9 mouse cellular contexts compared by ENCODE assay signal in genomic region chr1:62966885-62967284, GRCm38 (mm10).
DNase-seq lines count a peak whose midpoint lies in the region; ATAC-seq and TF ChIP-seq lines count a peak whose summit lies in the region.
"Had no signal": no experiment of that assay in that cellular context is flagged by ENCODE, and none has a peak within 500 bp of the region (broad histone marks: within the 10 kb centered on the region; RNA-seq: fewer than 3 reads in every experiment).

No protein-coding gene starts in this region.

- H3K27me3 ChIP-seq in kidney, adult 2 months (replicated peaks; ENCODE audit: control insufficient read depth, insufficient read depth, low read length): no peaks in the 10 kb centered on the region
- no peaks in the 10 kb centered on the region for H3K27me3 ChIP-seq in kidney, embryonic 14.5 days (ENCODE audit: control insufficient read depth, insufficient read depth, low read length)
- no peaks in the 10 kb centered on the region for H3K27me3 ChIP-seq in ES-Bruce4 (ENCODE audit: control insufficient read depth, insufficient read depth, low read length, poor library complexity, severe bottlenecking)
- H3K27me3 ChIP-seq in lung, embryonic 16.5 days (ENCODE audit: control insufficient read depth, insufficient read depth, low read depth, low read length): no peaks in the 10 kb centered on the region

- no peak overlapping the region for H3K27ac ChIP-seq in kidney, adult 2 months (ENCODE audit: insufficient read depth, low read depth, low read length)
- H3K27ac ChIP-seq in kidney, embryonic 14.5 days (ENCODE audit: low read depth, low read length): no peak overlapping the region
- H3K27ac ChIP-seq in ES-Bruce4 (ENCODE audit: insufficient read depth, low read length): no peak overlapping the region
- no peak overlapping the region for H3K27ac ChIP-seq in brown adipose tissue, adult 24 weeks (replicated peaks; ENCODE audit: low read depth, low read length)
- no peak overlapping the region for H3K27ac ChIP-seq in lung, embryonic 16.5 days (ENCODE audit: low read length)
- H3K27ac ChIP-seq: macrophage had no signal

- H3K4me2 ChIP-seq in kidney, embryonic 14.5 days (replicated peaks; ENCODE audit: low read depth, low read length): no peak overlapping the region
- H3K4me2 ChIP-seq in lung, embryonic 16.5 days (ENCODE audit: low read depth, low read length): peak overlapping the region; percentile 30; the same call in 1 of the 2 replicates

- no peak overlapping the region for H3K9ac ChIP-seq in kidney, embryonic 14.5 days (ENCODE audit: low read depth, low read length)
- H3K9ac ChIP-seq in ES-Bruce4 (ENCODE audit: low read depth, poor library complexity, severe bottlenecking): no peak overlapping the region
- no peak overlapping the region for H3K9ac ChIP-seq in lung, embryonic 16.5 days (ENCODE audit: low read length)

- no peaks in the 10 kb centered on the region for H3K36me3 ChIP-seq in kidney, adult 2 months (ENCODE audit: control insufficient read depth, insufficient read depth, low read length)
- no peaks in the 10 kb centered on the region for H3K36me3 ChIP-seq in kidney, embryonic 14.5 days (ENCODE audit: control insufficient read depth, insufficient read depth, low read length)
- no peaks in the 10 kb centered on the region for H3K36me3 ChIP-seq in ES-Bruce4 (ENCODE audit: control insufficient read depth, insufficient read depth, low read length, poor library complexity, severe bottlenecking)
- H3K36me3 ChIP-seq in lung, embryonic 16.5 days (ENCODE audit: control insufficient read depth, insufficient read depth, low read length): no peaks in the 10 kb centered on the region

- TF ChIP-seq EP300 in ES-Bruce4 (IDR thresholded peaks at IDR 0.05; ENCODE audit: insufficient read depth, low read depth, low read length): no peak

- H3K4me3 ChIP-seq in kidney, adult 2 months (ENCODE audit: insufficient read depth, low read depth, low read length): no peak overlapping the region
- H3K4me3 ChIP-seq in kidney, embryonic 14.5 days (ENCODE audit: low read length): no peak overlapping the region
- H3K4me3 ChIP-seq in ES-Bruce4 (ENCODE audit: low read depth, low read length): no peak overlapping the region
- H3K4me3 ChIP-seq in brown adipose tissue, adult 24 weeks (ENCODE audit: insufficient read depth, low read depth, low read length): peak overlapping the region; percentile 40
- H3K4me3 ChIP-seq in lung, embryonic 16.5 days (ENCODE audit: low read length): 0 out of 2 replicates have a peak overlapping the region, but pooled peaks have one; percentile 3

- no peaks in the 10 kb centered on the region for H3K9me3 ChIP-seq in kidney, embryonic 14.5 days (ENCODE audit: control insufficient read depth, low read length)
- H3K9me3 ChIP-seq in ES-Bruce4 (replicated peaks; ENCODE audit: control insufficient read depth, insufficient read depth, low read length, poor library complexity, severe bottlenecking): no peaks in the 10 kb centered on the region
- no peaks in the 10 kb centered on the region for H3K9me3 ChIP-seq in lung, embryonic 16.5 days (ENCODE audit: control insufficient read depth, low read length)

- no peak for TF ChIP-seq POLR2A in kidney, adult 2 months (IDR thresholded peaks at IDR 0.05; ENCODE audit: low read depth, low read length)
- TF ChIP-seq POLR2A in ES-Bruce4 (IDR thresholded peaks at IDR 0.05; ENCODE audit: insufficient read depth, low read length): no peak

- ATAC-seq in kidney, embryonic 14.5 days (ENCODE audit: low FRiP score, low TSS enrichment): no peak
- no peak for ATAC-seq in lung, embryonic 16.5 days (ENCODE audit: low read depth)

- DNase-seq in kidney, adult 2 months: peak; percentile 38
- no peak for DNase-seq in adrenal gland, adult 8-10 months
- no peak for DNase-seq in layer of hippocampus, postnatal 25 days (ENCODE audit: extremely low spot score in 1 of 2, low spot score in 1 of 2)
- DNase-seq in right cerebral cortex, adult 2 months (ENCODE audit: low spot score in 2 of 2): no peak

- TF ChIP-seq CTCF in kidney, adult 2 months (conservative IDR thresholded peaks at IDR 0.05; ENCODE audit: insufficient read depth, insufficient read length, low read depth, low read length): peak; percentile 18; the same call in 1 of the 2 replicates
- peak; percentile 23 for TF ChIP-seq CTCF in ES-Bruce4 (IDR thresholded peaks at IDR 0.05; ENCODE audit: low read depth, low read length)

- WGBS in kidney, adult 2 months: 23% methylated on average over 5 of the region's 5 CpGs
- 21% methylated on average over 5 of the region's 5 CpGs for WGBS in kidney, embryonic 14.5 days
- 24% methylated on average over 5 of the region's 5 CpGs for WGBS in lung, embryonic 16.5 days

- no peaks in the 10 kb centered on the region for H3K4me1 ChIP-seq in kidney, adult 2 months (ENCODE audit: control insufficient read depth, insufficient read depth, low read length)
- H3K4me1 ChIP-seq in kidney, embryonic 14.5 days (ENCODE audit: control insufficient read depth, insufficient read depth, low read length): no peaks in the 10 kb centered on the region
- H3K4me1 ChIP-seq in ES-Bruce4 (ENCODE audit: control insufficient read depth, insufficient read depth, low read length): no peaks in the 10 kb centered on the region
- H3K4me1 ChIP-seq in brown adipose tissue, adult 24 weeks (ENCODE audit: control insufficient read depth, insufficient read depth, insufficient read length, low read length): no peaks in the 10 kb centered on the region
- H3K4me1 ChIP-seq in lung, embryonic 16.5 days (replicated peaks; ENCODE audit: control insufficient read depth, insufficient read depth, low read length): no peaks in the 10 kb centered on the region

Comparison
In these comparisons a context has a peak if more than half of its experiments do, and no peak if none do; other contexts are left out.
1. H3K4me3 ChIP-seq: peak in brown adipose tissue, adult 24 weeks (single experiment) and lung, embryonic 16.5 days (single experiment); none in kidney, adult 2 months (single experiment), kidney, embryonic 14.5 days (single experiment) and ES-Bruce4 (single experiment).